Mouse (Mus musculus) CD4-positive, CD25-positive, alpha-beta regulatory T cell, adult 9 weeks (primary cell): ENCODE measurements around the gene Ddb2. TPM values are rescaled to one million over a fixed set of nuclear protein-coding genes. Genes with fewer than 3 reads are reported as not detected.

Experiments
- polyA plus RNA-seq: library from polyadenylated mRNA; unstranded; fragments of 100-300 nt; shearing (Covaris generic); gene quantifications from one replicate; pipeline ENCODE4 v1.2.1, GENCODE M21; 2017

Gene Ddb2
- polyA plus RNA-seq, result 101 TPM

DNA sequence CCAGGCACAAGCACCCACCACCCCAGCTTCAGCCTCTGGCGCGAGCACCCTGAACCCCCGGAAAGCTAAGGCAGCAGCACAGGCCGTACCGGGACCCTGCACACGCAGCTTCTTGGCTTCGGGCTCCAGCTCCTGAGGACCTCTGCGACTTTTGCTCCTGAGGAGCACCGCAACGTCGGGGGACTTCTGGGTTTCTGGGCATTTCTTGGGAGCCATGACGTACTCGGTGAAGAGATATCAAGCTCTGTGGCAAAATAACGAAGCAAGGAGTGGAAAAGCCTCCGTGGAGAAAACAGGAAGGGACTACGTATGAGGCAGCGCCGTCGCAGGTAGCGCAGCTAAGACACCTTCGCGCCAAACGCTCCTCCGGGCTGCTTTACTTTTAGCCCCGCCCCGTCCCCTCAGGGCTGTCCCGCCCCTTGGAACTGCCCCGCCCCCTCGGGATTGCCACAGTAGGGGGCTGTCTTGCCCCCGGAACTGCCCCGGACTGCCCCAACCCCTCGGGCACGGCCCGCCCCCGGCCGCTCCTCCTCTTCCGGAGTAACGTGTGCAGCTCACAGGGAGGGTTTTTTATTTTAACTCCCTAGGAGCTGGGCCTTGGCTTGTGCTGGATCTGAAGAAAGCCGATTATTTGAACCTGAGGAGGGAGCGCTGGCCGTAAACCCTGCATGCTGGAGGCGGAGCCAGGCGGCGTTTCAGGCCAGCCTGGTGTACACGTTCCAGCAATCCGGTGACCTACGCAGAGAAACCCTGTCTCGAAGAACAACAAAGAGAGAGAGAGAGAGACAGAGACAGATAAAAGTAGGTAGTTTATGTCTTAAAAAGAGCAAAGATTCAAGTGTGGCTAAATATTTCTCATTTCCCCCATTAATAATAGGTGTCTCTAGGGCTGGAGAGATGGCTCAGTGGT lies at the start of gene Ddb2:
Gene Ddb2 (minus strand): TSS at position 382 of the 910 bp plus-strand sequence.

DNA sequence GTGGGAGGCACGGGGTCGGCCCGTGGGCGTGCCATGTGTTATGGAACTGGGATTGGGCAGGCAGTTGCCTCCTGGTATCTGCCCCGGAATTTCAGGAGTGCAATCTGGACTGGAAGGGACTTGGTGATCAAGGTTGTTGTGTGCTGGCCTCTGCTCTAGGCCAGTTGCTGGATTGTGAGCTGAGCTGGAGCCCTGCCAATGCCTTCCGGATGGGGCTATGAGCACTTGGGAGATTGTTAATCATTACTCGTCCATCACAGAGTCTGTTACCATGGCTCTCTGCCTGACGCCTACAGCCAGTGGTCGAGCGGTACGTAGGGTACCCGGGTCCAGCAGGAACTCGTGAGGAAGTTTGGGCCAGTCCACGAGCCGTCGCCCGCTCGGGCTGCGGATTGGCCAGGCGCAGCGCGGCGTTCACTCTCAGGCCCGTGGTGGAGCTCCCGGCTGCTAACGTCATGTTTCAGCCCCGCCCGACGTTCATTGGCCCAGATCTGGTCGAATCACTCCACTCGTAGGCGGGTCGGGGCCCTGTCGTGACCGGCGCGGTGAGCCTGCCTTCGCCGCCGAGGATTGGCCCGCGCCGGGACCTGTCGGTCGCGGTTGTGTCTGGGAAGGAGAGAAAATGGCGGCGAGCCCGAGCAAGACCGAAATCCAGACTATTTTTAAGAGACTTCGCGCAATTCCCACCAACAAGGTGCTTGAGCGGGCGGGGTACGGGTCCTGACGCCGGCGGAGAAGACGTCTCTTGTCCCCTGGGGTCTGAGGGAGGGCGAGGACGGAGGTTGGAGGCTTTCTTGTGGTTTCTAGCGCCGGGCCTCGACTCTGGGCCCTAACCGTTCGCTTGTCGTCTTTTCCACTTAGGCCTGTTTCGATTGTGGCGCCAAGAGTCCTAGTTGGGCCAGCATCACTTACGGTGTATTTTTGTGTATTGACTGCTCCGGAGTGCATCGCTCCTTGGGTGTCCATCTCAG lies 28.2 kb upstream of the Ddb2 start, which contains the start of gene Arfgap2:
Gene Arfgap2 (plus strand): TSS at position 264 of the 971 bp plus-strand sequence.

DNA sequence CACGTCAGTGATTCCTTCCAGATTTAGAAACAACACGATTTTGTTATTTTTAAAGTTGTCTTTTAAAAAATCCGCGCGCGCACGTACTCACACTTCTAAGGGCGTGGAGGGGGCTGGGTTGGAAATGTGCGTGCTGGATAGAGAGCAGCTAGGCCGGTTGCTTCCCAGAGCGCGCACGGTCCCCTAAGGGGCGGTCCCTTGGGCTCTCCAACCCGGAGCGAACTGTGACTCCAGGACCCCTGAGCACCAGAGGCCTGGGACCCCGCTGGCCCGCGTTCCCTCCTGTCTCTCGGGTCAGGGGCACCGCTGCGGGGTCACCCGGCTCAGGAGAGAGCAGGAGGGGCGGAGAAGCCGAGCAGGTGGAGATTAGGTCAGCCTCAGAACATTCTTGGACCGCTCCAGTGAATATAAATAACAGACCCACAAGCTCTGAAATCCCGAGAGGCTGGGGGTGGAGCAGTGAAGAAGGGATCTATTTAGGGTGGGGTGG lies 18.9 kb upstream of the Ddb2 start, which contains the start of gene Pacsin3:
Gene Pacsin3 (plus strand): TSS at position 294 of the 490 bp plus-strand sequence.

DNA sequence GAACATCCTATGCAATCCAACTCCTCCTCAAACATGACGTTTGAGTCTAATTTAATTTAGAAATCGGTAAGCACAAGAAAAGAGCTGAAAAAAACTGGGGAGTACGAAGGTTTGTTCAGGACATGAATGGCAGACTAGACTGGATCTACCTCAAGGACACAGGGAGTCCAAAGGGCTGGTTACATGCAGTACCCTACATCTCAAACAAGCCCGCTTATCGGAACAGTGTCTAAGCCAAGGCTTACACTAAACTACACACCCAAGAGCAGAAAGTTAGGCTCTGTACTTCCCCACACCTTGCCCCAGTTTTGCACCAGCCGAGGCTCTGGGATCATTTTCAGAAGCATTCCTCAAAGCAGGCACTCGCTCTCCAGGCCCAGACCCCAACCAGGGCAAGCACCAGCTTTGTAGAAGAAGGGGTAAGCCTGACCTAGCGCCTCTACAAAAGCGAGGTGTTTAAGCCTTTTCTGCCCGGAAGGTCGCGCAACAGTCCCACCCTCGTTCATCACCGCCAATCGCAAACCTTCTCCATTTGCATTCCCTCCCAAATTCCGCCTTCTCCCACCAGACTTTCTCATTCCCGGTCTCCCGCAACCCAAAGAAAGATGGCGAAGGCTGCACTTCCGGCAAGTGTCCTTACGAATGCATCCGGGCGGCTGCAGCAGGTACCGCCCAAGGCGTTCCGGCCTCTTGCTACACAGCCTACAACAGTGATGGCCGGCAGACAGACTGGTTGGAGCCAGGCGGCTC lies 34.4 kb downstream of the Ddb2 start, which contains the start of the genes Nr1h3 and Acp2:
Gene Nr1h3 (minus strand): TSS at position 613 of the 750 bp plus-strand sequence.
Gene Acp2 (plus strand): TSS at position 664 of the 750 bp plus-strand sequence.

DNA sequence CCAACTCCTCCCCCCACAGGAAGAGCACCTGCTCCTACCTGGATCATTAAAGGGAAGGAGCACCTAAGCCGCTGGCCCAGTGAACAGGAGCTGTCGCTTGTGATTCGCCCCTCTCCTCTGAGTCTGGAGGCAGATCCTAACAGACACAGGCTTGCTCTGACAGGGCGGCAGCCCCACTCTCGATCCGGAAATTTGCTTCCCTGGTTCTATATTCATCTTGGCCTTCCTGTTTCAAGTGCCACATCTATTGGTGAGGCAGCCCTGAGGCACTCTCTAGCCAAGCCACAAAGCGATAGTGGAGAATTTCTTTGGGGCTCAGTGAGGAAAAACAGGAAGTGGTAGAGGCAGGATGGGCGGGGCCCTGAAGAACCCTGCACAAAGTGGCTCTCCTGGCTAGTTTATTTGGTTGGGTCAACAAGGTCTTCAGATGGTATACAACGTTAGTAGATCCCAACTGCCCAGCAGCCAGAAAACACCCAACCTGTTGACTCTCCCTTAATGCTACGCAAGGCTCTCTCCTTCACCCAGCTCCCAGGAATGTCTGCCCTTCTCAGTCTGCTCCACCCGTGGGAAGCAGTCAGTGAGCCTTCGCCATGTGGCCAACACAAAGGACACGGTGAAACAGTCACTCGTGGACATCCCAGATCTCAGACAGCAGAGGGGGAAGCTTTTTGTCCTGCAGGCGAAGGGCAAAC lies 52.9 kb downstream of the Ddb2 start, which contains the start of gene Madd:
Gene Madd (minus strand): TSS at position 127 of the 695 bp plus-strand sequence.

Other genes with a start within 250 kb of the Ddb2 start
- gene Rapsn, start 201.4 kb downstream of the Ddb2 start, polyA plus RNA-seq, result 5.7 TPM
- gene Psmc3, start 183.0 kb downstream of the Ddb2 start, polyA plus RNA-seq, result 289 TPM
- 37.0 TPM for gene Slc39a13, start 166.6 kb downstream of the Ddb2 start, polyA plus RNA-seq
- 0.48 TPM for gene Spi1, start 154.6 kb downstream of the Ddb2 start, polyA plus RNA-seq
- gene Mybpc3, start 118.8 kb downstream of the Ddb2 start, polyA plus RNA-seq, result not detected
- gene Madd, start 53.1 kb downstream of the Ddb2 start, polyA plus RNA-seq, result 123 TPM
- 1.9 TPM for gene Nr1h3, start 34.1 kb downstream of the Ddb2 start, polyA plus RNA-seq
- 20.9 TPM for gene Acp2, start 34.1 kb downstream of the Ddb2 start, polyA plus RNA-seq
- gene Pacsin3, start 19.0 kb upstream of the Ddb2 start, polyA plus RNA-seq, result 0.89 TPM
- 145 TPM for gene Arfgap2, start 28.0 kb upstream of the Ddb2 start, polyA plus RNA-seq
- gene 1110051M20Rik, start 207.7 kb upstream of the Ddb2 start, polyA plus RNA-seq, result 30.4 TPM
- gene Lrp4, start 220.5 kb upstream of the Ddb2 start, polyA plus RNA-seq, result 0.04 TPM